Mouse (Mus musculus) lung, postnatal 10 days (tissue): Measurements from ENCODE around the gene Kcnh3.
A peak's percentile ranks its signal among the peaks of the same experiment; 100 is the strongest.

ENCODE experiments used
- DNase-seq: peaks from one replicate; pipeline ENCODE4 v3.0.0; 2021

The Kcnh3 gene

GRCm38 (mm10) chr15:99224208-99224911, at the start of gene Kcnh3:
Kcnh3 (plus strand) TSS chr15:99224861.
- DNase-seq: peak; percentile 72

- no peak for DNase-seq
Observed at GRCm38 (mm10) chr15:99179639-99180038, 45.0 kb upstream of the Kcnh3 start.

DNA sequence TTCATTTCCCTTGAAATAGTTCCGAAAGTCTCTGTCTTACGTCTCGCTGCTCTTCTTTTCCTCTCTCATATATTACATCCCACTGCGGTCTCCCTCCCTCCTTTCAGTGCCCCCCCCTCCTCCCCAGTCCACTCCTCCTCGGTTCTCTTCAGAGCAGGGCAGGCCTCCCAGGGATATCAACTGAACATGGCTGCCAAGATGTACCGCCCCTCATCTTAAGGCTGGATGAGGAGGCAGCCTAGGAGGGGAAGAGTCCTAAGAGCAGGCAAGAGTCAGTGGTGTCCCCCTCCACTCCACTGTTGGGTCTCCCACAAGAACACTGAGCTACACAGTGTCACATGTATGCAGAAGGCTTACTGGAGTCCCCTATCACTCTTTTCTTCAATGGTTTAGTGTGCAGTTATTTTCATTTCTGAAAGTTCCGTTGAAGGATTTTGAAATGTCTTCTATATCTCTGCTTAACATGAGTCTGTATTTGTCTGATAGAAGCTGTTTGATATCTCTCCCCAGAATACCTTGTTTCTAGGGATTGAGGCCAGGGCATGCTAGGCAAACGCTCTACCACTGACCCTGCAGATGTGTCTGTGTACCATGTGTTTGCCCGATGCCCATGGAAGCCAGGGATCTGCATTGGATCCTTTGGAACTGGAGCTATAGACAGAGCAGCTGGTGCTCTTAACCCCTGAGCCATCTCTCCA, 40.3 kb upstream of the Kcnh3 start:
- no peak for DNase-seq

DNA sequence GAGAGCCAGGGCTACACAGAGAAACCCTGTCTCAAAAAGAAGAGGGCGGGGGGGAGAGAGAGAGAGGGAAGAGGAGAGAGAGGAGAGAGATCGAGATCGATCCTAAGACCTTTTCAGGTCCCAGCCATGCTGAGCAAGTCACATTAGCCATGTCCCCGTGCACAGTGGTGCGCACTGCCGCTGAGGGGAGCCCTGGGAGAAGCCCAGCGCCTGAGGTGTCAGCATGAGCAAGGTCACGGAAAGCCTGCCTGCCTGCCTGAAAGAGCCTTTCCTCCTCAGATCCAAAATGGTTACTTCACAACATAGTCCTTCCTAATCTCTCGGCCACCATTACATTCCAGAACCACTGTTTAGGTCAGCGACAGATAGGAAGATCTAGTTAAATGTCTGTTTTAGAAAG, 30.3 kb upstream of the Kcnh3 start:
- no peak for DNase-seq

DNA sequence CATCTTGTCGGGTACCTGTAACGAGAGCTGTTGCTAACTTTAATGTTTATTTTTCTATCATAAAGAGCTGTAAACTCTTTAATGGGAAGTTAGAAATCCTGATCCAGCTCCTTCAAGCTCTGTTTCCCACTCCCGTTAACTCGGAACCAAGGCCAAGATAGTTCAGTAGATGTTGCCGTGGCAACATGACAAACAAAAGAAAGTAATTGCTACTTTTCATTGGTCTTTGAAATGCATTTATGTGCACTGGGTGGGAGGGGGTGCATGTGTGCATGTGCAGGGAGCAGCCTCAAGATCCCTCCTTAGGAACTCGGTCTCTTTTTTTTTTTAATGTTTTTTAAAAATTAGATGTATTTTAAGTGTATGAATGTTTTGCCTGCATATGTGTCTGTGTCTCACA, 29.6 kb upstream of the Kcnh3 start:
- DNase-seq: no peak

- peak; percentile 62 for DNase-seq
Observed at GRCm38 (mm10) chr15:99198761-99199160, 25.9 kb upstream of the Kcnh3 start.

GRCm38 (mm10) chr15:99205959-99206358, 18.7 kb upstream of the Kcnh3 start:
- DNase-seq: no peak

DNA sequence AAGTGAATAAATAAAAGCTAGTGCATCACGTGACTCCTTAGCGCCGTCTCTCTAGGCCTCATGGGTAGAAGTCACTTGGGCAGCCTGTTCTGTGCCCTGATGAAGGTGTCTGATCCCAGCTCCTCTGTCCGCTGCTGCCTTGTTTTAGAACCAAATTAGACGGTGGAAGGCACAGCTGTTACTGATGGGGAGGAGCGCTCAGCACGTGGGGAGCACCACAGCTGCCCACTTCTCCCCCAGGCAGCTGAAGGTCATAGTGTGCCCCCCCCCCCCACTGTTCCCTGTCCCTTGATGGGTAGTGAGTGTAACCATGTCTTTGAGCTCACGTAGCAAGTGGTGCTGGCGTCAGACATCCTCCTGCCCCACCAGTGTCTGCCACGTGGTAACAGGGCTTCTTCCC, 11.5 kb upstream of the Kcnh3 start:
- DNase-seq: no peak

GRCm38 (mm10) chr15:99214941-99215340, 9.7 kb upstream of the Kcnh3 start:
- DNase-seq: peak; percentile 33

- no peak for DNase-seq
Observed at GRCm38 (mm10) chr15:99215741-99216463, 8.8 kb upstream of the Kcnh3 start.

GRCm38 (mm10) chr15:99217630-99218029, 7.0 kb upstream of the Kcnh3 start:
- no peak for DNase-seq

DNA sequence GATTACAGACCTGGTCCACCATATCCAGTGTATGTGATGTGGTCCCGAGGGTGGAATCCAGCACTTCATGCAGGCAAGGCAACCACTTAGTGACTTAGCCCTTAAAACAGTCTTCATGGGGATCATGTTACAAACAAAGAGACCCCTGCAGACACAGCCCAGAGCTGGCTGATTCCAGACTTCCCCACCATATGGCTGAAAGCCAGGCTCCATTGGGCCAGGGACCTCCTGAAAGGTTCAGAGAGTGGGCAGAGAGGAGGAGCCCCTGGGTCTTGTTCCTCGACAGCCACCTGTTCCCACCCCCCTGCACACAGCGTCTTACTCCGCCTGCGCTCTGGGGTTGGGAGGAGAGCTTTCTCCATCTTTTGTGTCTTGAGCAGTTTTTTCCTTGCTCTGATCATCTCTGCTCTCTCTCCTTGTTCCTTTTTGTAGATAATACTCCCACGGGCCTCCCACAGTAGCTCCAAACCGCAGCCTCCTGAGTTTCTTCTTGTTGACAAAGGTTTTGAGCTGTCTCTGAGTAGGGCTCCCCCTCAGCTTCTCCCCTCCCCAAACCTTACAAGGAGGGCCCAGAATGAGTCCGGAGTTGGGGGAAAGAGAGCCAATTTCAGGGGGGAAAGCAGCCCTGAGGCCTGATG, 3.2 kb upstream of the Kcnh3 start:
- no peak for DNase-seq

DNA sequence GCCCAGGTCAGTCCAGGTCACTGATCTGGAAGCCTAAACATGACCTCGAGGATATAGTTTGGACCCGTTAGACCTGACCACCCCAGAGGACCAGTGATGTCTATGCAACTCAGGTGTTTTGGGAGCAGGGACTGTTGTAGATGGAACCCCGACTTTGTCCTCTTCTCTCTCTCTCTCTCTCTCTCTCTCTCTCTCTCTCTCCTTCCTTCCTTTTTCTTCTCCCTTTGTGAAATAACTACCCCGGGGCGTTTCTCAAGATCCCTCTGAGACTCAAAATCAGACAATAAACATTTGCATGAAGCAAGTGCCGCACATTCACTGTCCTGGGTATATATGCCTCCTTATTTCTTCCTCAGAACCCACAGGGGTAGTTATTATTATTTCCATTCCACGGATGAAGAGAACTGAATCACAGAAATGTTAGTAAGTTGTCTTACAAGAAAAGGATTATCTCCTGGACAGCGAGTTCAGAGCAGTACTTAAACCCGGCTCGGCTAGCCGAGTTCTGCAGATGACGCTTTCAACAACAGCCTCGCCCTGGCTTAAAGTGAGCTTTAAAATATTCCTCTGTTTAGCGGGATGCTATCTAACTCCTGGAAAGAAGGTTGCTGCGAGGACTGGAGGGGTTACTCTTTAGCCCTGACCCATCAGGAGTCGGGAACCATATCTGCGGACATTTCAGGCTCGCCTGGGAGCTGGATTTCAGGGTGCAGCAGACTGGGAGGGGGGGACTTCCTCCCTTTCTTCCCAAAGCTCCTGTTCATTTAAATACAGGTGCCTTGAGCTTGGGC, 1.7 kb upstream of the Kcnh3 start:
- no peak for DNase-seq

DNA sequence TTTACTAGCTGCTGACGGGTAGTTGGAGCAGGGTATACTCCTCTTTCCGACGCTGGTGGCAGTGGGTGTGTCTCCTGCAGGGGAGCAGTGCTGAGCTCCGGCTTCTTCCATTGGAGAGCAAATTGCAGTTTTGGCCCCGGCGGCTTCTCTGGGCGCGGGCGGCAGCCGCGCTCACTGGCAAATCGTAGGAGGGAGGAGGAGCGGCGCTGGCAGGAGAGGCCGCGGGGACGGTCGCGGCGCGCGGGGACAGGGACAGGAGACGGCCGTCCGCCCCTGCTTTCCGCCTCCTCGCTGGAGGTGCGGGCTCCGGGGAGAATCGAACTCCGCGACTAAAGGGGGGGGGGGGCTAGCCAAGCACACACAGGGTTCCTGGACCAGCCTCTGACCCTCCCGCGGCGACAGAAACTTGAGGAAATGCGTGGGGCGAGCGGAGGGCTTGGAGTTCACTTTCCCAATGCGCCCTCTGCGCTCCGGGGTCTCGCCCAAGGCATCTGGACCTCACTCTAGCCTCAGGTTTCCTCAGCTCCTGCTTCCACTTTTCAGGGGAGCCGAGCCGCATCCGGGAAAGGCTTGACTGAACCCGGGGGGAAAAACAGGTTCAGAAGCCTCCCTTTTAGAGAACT, 965 bp upstream of the Kcnh3 start:
- peak; percentile 41 for DNase-seq

DNA sequence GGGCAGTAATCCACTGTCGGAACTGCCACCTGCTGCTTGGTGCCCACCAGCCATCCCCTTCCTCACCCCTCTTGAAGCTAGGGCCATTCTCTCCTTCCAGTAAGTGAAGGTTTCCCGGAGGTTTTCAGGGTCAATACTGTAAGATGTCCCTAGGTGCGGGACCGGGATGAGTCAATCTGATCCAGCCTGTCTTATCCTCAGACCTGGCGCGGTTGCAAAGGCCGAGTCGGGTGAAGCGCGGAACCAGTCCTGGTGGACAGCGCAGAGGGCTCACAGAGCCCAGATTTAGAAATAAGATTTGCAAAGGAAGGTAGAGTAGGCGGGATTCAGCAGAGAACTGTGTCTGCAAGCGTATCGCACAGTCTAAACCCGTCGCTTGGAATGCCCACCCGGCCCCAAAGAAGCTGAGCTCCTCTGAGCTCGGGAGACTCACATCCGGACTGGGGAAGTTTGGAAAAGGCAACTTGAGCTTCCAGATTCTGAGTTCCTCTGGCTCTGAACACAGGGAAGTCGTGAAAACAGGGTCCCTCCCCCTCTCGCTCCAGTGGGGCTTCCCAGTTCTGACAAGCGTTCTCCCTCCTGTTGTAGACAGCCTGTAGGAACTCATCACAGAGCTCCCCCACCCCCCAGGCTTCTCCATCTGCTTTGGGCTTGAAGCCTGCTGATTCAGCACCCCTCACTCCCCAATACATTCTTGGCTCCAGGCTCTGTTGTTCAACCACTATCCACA, 585 bp downstream of the Kcnh3 start:
- peak; percentile 43 for DNase-seq

- DNase-seq: no peak
Observed at GRCm38 (mm10) chr15:99226090-99226489, 1.4 kb downstream of the Kcnh3 start.

GRCm38 (mm10) chr15:99231998-99232397, 7.3 kb downstream of the Kcnh3 start:
- no peak for DNase-seq

DNA sequence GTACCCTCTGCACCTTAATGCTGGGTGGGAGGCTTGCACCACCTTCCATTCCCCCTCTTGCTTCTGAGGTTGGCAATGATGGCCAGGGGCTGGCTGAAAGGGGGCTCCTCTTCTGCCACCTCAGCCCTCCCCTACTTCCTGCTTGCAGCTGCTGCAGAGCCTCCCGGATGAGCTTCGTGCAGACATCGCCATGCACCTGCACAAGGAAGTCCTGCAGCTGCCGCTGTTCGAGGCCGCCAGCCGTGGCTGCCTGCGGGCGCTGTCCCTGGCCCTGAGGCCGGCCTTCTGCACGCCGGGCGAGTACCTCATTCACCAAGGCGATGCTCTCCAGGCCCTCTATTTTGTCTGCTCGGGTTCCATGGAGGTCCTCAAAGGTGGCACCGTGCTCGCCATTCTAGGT, 9.1 kb downstream of the Kcnh3 start:
- DNase-seq: no peak

- DNase-seq: no peak
Observed at GRCm38 (mm10) chr15:99234326-99235010, 9.8 kb downstream of the Kcnh3 start.

- no peak for DNase-seq
Observed at GRCm38 (mm10) chr15:99238006-99238405, 13.3 kb downstream of the Kcnh3 start.

- no peak for DNase-seq
Observed at GRCm38 (mm10) chr15:99240129-99240528, 15.5 kb downstream of the Kcnh3 start.
